Mouse (Mus musculus) testis, adult 2 months (tissue): ENCODE data around the gene Slc22a22.

Source experiments
- CTCF ChIP-seq: fragments of 200-500 bp; IDR thresholded peaks from 2 replicates; pipeline ENCODE4 v1.5.1; 2012; ENCODE audit warnings: low read depth, mild to moderate bottlenecking, inconsistent platforms, low read length, moderate library complexity; ENCODE audit not compliant: control insufficient read depth, insufficient read depth, insufficient replicate concordance
- POLR2A ChIP-seq: fragments of 200-500 bp; IDR thresholded peaks from 2 replicates; pipeline ENCODE4 v1.6.1; 2012; ENCODE audit warnings: low read depth, mild to moderate bottlenecking, inconsistent platforms, low read length, moderate library complexity; ENCODE audit not compliant: control insufficient read depth

- no peak for TF ChIP-seq CTCF
- no peak for TF ChIP-seq POLR2A
These were observed 198.9 kb downstream of the Slc22a22 start for GRCm38 (mm10) chr15:57278505-57278904.
